Mouse (Mus musculus) liver, adult 2 months (tissue): ENCODE measurements around the gene Gm12355. TPM values are rescaled to one million over a fixed set of nuclear protein-coding genes. Genes with fewer than 3 reads are reported as not detected.
"Not testable (repeated sequence)": the region's sequence is repeated elsewhere in the genome, so short reads cannot be mapped to it uniquely, and the experiment has no call there.

Source experiments
- DNase-seq: peaks from one replicate; pipeline ENCODE4 v3.0.0-alpha.2; 2011; ENCODE audit warnings: low read depth, low spot score; ENCODE audit errors: extremely low read depth
- H3K27ac ChIP-seq: fragments of 200-500 bp; replicated peaks from 2 replicates; pipeline ENCODE4 v1.5.1; 2012; ENCODE audit warnings: low read depth, mild to moderate bottlenecking, control low read depth, inconsistent platforms, low read length; ENCODE audit not compliant: insufficient read depth
- H3K27me3 ChIP-seq: fragments of 200-500 bp; 2 replicates; pipeline ENCODE4 v1.6.1; 2012; ENCODE audit warnings: mild to moderate bottlenecking, moderate library complexity, low read length, inconsistent platforms; ENCODE audit not compliant: control insufficient read depth, insufficient read depth
- H3K36me3 ChIP-seq: fragments of 200-500 bp; 2 replicates; pipeline ENCODE4 v1.6.1; 2012; ENCODE audit warnings: low read length, inconsistent platforms; ENCODE audit not compliant: control insufficient read depth, insufficient read depth
- H3K4me1 ChIP-seq: fragments of 200-500 bp; 2 replicates; pipeline ENCODE4 v1.6.1; 2011; ENCODE audit warnings: low read length; ENCODE audit not compliant: control insufficient read depth, insufficient read depth
- H3K4me3 ChIP-seq: fragments of 200-500 bp; 2 replicates; pipeline ENCODE4 v1.5.1; 2011; ENCODE audit warnings: low read depth, mild to moderate bottlenecking, control low read depth, low read length, moderate library complexity; ENCODE audit not compliant: insufficient read depth
- H3K79me2 ChIP-seq: fragments of 200-500 bp; 2 replicates; pipeline ENCODE4 v1.6.1; 2012; ENCODE audit warnings: inconsistent platforms, mild to moderate bottlenecking, low read length, moderate library complexity; ENCODE audit not compliant: control insufficient read depth, insufficient read depth
- H3K9ac ChIP-seq: fragments of 200-500 bp; 2 replicates; pipeline ENCODE4 v1.6.1; 2012; ENCODE audit warnings: low read depth, mild to moderate bottlenecking, control low read depth, inconsistent platforms, low read length
- CTCF ChIP-seq: fragments of 200-500 bp; IDR thresholded peaks from 2 replicates; pipeline ENCODE4 v1.5.1; 2011; ENCODE audit warnings: low read depth, low read length, control low read depth
- POLR2A ChIP-seq: fragments of 200-500 bp; IDR thresholded peaks from 2 replicates; pipeline ENCODE4 v1.6.1; 2011; ENCODE audit warnings: low read length, control low read depth; ENCODE audit not compliant: insufficient read depth; ENCODE audit errors: extremely low read depth
- WGBS: fragments of 180-500 bp; shearing (Covaris S2); methylation state at CpG from one replicate; pipeline ENCODE4 v1.1.7; 2018; 5-methylcytosine and 5-hydroxymethylcytosine counted together
- polyA plus RNA-seq: library from polyadenylated mRNA; depleted of rRNA; stranded (reverse); fragments of >200 nt; gene quantifications from 2 replicates; pipeline ENCODE4 v1.2.3, GENCODE M21; 2012
- total RNA-seq: library from RNA; depleted of rRNA; stranded (reverse); fragments of >200 nt; gene quantifications from 2 replicates; pipeline ENCODE4 v1.2.3, GENCODE M21; 2014

The Gm12355 gene
- total and polyA plus RNA-seq, 2 experiments, result not detected

DNA sequence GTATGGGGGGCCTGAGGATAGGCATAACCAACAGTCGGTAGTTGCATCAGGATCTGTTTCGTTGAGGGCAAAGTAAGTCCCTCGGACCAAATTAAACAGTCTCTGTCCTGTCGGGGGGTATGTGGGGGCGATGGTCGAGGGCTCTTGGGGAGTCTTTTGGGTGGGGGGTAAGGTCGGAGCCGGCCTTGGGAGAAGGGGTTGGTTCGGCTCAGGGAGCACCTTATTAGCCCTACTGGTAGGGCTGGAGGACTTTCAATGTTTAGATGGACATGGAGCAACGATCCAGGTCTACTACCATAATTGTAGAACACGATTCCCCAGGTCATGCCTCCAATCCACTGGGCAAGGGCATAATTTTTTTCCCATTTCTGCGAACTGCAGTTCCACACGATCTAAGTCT lies 4.7 kb downstream of the Gm12355 start:
- Histone ChIP-seq H3K9ac (no peak overlapping the region), H3K4me3 (no peak overlapping the region), H3K36me3 (no peaks in the 10 kb centered on the region), H3K4me1 (no peaks in the 10 kb centered on the region), H3K79me2 (no peaks in the 10 kb centered on the region), H3K27ac (no peak overlapping the region), H3K27me3 (no peaks in the 10 kb centered on the region)
- 89% methylated on average over 13 of the region's 13 CpGs for WGBS
- no peak for TF ChIP-seq POLR2A
- no peak for TF ChIP-seq CTCF
- DNase-seq, result no peak

DNA sequence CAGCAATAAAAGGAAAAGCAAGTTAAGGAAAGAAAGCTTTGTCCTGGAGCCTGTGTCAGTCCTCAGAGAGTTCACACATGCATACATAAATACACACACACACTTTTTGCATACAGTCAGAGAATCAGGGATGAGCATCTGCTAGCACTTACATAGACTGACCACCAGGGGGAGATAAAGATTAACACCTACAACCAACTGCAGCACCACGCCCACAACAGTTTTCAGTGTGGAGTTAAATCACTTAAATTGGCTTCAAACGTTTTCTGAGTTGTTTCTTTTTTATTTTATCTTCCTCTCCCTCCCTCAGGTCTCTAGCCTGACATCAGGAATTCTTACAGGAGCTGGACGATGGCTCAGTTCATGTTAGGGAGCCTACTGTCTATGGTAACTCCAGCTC lies 18.7 kb downstream of the Gm12355 start:
- no peak overlapping the region for H3K4me3 ChIP-seq
- 7% methylated on average over 3 of the region's 3 CpGs for WGBS
- H3K9ac ChIP-seq, result no peak overlapping the region
- H3K79me2 ChIP-seq, result no peaks in the 10 kb centered on the region
- DNase-seq, result peak; percentile 52
- no peaks in the 10 kb centered on the region for H3K36me3 ChIP-seq
- no peaks in the 10 kb centered on the region for H3K4me1 ChIP-seq
- H3K27ac ChIP-seq, result no peak overlapping the region
- TF ChIP-seq CTCF (peak; percentile 29; the same call in 1 of the 2 replicates), POLR2A (no peak)
- peaks cover 6% of the 10 kb centered on the region; the same call in 1 of the 2 replicates for H3K27me3 ChIP-seq

DNA sequence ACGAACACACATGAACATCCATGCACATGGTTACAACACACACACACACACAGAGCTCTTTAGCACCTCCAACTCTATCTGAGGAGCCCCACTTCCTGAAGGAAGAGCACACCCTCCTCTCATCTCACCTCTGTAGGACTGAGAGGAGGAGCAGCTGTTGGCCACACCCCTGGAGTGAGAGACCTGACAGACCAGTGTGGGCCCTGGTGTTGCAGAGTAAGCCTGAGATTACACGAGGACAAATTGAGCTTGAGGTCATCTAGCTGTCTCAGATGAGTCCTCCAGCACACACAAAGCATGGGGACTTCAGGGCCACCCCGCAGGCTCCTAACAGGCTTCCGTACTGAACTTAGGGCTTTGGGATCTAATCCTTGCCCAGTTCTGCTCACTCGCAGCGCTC lies 20.6 kb downstream of the Gm12355 start:
- H3K79me2 ChIP-seq, H3K9ac ChIP-seq, H3K4me3 ChIP-seq, H3K27me3 ChIP-seq, H3K36me3 ChIP-seq, H3K27ac ChIP-seq, H3K4me1 ChIP-seq, DNase-seq: not testable (repeated sequence)
- 65% methylated on average over 6 of the region's 6 CpGs for WGBS

DNA sequence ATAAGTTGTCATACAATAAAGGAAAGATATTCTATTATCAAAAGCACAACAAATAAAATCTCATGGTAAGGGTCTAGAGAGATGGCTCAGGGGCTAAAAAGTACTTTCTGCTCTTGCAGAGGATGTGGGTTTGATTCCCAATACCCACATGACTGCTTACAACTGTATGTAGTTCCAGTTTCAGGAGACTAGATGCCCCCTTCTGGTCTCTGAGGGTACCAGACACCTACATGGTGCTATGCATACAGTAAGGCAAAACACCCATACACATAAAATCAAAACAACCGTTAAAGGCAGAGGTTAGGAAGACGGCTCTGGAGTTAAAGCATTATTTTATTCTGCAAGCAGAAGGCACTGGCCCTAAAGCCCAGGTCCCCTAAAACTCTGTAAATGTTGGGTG lies 21.5 kb downstream of the Gm12355 start:
- no peaks in the 10 kb centered on the region for H3K79me2 ChIP-seq
- no peaks in the 10 kb centered on the region for H3K4me1 ChIP-seq
- no peak overlapping the region for H3K4me3 ChIP-seq
- H3K9ac ChIP-seq, result no peak overlapping the region
- WGBS, result 73% methylated on average over 2 of the region's 2 CpGs
- no peaks in the 10 kb centered on the region for H3K36me3 ChIP-seq
- no peak for DNase-seq
- H3K27me3 ChIP-seq, result peaks cover 9% of the 10 kb centered on the region
- H3K27ac ChIP-seq, result no peak overlapping the region
- TF ChIP-seq POLR2A (no peak), CTCF (no peak)

DNA sequence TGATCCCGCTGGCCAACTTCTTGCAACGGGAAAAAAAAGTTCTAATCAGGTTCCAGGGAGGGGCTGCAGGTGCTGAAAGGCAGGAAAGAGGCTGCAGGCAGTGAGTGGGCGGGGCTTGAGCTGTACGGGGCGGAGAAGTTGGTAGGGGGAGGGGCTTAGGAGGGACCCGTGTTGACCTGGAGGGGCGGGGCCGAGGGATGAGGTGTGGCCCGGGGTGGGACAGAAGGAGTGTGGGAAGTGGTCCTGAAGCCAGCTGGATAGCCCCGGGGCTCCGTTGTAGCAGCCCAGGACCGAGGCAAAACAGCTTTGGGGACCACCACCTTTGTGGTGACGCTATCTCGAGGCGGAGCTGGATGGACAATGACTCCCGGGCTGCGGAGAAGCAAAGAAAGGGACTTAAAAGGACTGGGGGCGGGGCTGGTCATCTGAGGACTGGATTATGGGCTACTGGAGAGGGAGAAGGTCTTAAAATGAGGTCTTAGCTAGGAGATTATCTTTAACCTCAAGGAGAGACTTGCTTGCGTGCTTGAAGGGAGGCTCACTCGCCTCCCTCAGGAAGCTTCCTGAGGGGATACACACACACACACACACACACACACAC lies 23.3 kb downstream of the Gm12355 start:
- no peak for TF ChIP-seq CTCF
- no peak for TF ChIP-seq POLR2A
- H3K27ac ChIP-seq, result no peak overlapping the region
- WGBS, result 3% methylated on average over 20 of the region's 20 CpGs
- H3K36me3 ChIP-seq, result no peaks in the 10 kb centered on the region
- H3K4me3 ChIP-seq, result no peak overlapping the region
- DNase-seq, result no peak
- peaks cover 12% of the 10 kb centered on the region for H3K27me3 ChIP-seq
- H3K79me2 ChIP-seq, result no peaks in the 10 kb centered on the region
- H3K9ac ChIP-seq, result no peak overlapping the region
- no peaks in the 10 kb centered on the region for H3K4me1 ChIP-seq

DNA sequence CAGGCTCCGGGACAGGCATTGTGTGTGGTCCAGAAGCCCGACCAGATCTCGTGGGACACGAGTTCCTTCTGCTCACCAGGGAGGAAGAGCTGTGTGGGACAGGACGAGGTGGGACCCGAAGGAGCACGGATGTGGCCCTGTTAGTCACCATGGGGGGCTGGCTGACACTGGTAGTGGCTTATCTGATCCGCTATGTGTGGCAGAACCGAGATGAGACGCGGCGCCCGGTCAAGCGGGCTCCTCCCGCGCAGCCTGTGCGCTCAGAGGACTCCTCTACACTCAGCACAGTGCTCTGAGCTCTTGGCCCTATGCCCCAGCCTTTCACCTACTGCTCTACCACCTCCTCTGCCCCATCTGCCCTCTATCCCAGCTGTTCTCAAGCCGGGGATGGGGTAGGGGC lies 26.2 kb downstream of the Gm12355 start:
- H3K36me3 ChIP-seq, result no peaks in the 10 kb centered on the region
- 15% methylated on average over 18 of the region's 18 CpGs for WGBS

More for the DNA sequence above, 26.2 kb downstream of the Gm12355 start:
- TF ChIP-seq POLR2A (no peak), CTCF (no peak)
- no peaks in the 10 kb centered on the region for H3K4me1 ChIP-seq
- H3K9ac ChIP-seq, result no peak overlapping the region
- DNase-seq, result no peak
- no peaks in the 10 kb centered on the region for H3K79me2 ChIP-seq
- H3K27ac ChIP-seq, result no peak overlapping the region
- H3K4me3 ChIP-seq, result no peak overlapping the region
- peaks cover 12% of the 10 kb centered on the region for H3K27me3 ChIP-seq
